Mouse (Mus musculus) T-helper 2 cell (primary cell): ENCODE measurements around the gene Dhx36.

Experiments used
- in situ Hi-C: fragments of 300-600 bp; cut with MboI, MseI; formaldehyde crosslinking; loops from one replicate; pipeline ENCODE4 v1.15.1; 2025; ENCODE audit warnings: high pct_unique_total_duplicates

Gene Dhx36

GRCm38 (mm10) chr3:62506488-62507205, at the start of gene Dhx36:
Gene Dhx36, minus strand, starts transcription at chr3:62507004.
- in situ Hi-C loops, result no loop called here

- in situ Hi-C loops, result no loop called here
Measured at GRCm38 (mm10) chr3:62527593-62527992, 20.8 kb upstream of the Dhx36 start.

DNA sequence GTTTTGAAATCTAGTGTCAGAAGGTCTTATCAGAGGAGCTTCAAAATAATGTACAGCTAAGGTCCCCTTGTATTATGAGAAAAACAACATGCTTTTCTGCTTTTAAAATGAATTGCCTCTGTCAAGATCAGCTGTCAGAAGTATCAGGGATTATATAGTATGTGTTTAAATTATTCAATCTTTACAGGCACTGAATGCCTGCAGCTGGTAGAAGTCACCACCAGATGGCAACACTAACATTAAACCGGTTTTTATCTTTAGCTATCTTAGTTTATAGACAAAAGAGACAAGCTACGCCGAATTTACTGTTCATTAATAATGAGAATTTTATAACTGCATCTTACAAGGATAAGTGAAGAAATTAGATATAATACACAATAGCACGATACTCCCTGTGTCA, 20.4 kb upstream of the Dhx36 start:
- in situ Hi-C loops, result no loop called here

DNA sequence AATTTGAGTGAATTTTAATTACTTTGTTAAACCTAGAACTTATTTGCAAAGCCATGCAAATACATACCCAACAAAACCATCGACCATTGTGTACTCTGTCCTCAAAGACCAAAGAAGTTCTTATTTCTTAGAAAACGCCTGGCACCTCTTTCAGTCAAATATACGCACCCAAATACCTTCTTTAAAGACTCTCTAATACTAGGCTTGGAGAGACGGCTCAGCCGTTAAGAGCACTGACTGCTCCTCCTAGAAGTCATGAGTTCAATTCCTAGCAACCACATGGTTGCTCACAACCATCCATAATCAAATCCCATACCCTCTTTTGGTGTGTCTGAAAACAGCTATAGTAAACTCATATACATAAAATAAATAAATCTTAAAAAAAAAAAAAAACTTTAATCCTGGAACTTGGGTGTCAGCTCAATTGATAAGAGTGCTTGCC, 423 bp upstream of the Dhx36 start:
- in situ Hi-C loops, result no loop called here

DNA sequence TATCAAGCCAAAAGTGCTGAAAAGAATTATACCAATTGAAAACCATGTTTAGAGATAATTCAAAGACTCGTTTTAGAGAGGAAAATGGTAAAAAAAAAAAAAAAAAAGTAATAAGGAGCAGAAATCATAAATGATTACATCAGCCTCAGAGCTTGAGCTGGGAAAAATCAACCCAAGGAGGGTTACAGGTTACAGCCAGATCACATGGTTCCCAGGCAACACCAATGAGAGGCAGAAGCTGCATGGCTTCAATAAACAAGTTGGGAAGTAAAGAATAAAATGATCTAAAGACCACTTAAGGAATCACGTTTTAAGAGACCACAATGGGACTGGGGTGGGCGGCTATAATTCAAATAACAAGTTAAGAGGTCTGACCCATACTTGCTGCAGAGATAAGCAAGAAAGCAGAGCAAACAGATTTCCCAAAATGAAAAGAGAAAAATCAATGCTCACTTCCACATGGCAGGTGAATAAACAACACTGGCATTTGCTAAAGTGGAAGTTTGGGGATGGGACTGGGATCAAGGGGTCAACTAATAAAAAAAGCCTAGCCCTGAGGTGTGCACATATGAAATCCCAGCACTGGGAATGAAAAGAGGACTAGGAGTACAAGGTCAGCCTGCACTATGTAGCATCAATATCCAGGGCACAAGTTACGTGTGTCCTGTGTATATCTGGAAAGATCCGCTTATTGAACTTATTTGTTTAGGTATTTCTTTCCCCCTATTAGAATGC, 1.5 kb downstream of the Dhx36 start:
- in situ Hi-C loops, result no loop called here

- in situ Hi-C loops, result loop anchor here (25.0 kb wide), 1 partner anchor 1488 kb away; the partner anchor contains the start of gene Gmps
Measured at GRCm38 (mm10) chr3:62499327-62499726, 7.5 kb downstream of the Dhx36 start.

DNA sequence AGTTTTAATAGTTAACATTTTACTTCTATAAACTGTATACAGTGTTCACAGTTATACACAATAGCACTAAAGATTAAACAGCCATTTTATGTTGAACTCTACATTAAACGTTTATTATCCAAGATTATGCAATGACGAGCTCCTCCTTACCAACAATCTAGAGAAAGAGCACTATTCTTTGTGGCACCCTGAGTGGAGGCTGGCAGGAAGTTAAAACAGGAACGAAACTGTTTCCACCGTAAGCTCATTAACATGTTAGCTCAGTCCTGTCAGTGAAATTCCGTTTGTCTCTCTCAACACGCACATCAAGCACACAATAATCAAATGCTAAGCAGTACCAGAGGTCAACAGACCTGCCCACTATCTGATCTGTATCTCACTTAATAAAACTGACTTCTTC, 14.2 kb downstream of the Dhx36 start:
- in situ Hi-C loops, result loop anchor here (25.0 kb wide), 1 partner anchor 1495 kb away; the partner anchor contains the start of gene Gmps

DNA sequence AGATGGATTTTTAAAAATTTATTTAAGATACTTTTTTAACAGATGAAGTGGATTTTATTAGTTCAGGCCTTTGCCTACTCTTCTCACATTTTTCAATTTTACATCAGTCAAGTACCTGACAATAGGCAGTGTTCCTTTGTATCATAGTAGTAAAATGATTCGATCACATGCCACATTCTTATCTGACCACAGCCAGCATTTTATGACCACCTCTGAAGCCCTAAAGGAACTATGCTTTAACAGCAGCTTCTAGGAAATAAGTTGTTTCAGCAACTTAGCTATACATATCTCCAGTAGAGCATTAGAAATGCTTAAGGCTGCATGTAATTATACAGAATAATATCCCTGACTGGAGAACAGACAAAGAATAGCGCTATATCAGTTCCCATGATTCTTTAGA, 22.5 kb downstream of the Dhx36 start:
- in situ Hi-C loops, result loop anchor here (25.0 kb wide), 1 partner anchor 1503 kb away; the partner anchor contains the start of gene Gmps

GRCm38 (mm10) chr3:62470179-62470578, 36.6 kb downstream of the Dhx36 start:
- in situ Hi-C loops, result loop anchor here (25.0 kb wide), 1 partner anchor 1233 kb away; no protein-coding TSS in a partner anchor

- in situ Hi-C loops, result loop anchor here (25.0 kb wide), 1 partner anchor 1227 kb away; no protein-coding TSS in a partner anchor
Measured at GRCm38 (mm10) chr3:62464276-62464675, 42.5 kb downstream of the Dhx36 start.

- in situ Hi-C loops, result loop anchor here (25.0 kb wide), 1 partner anchor 1222 kb away; no protein-coding TSS in a partner anchor
Measured at GRCm38 (mm10) chr3:62459483-62459882, 47.3 kb downstream of the Dhx36 start.

GRCm38 (mm10) chr3:62458284-62459013, 48.4 kb downstream of the Dhx36 start:
- in situ Hi-C loops, result loop anchor here (25.0 kb wide), 1 partner anchor 1221 kb away; no protein-coding TSS in a partner anchor

- in situ Hi-C loops, result loop anchor here (25.0 kb wide), 1 partner anchor 1219 kb away; no protein-coding TSS in a partner anchor
Measured at GRCm38 (mm10) chr3:62455854-62456253, 51.0 kb downstream of the Dhx36 start.

DNA sequence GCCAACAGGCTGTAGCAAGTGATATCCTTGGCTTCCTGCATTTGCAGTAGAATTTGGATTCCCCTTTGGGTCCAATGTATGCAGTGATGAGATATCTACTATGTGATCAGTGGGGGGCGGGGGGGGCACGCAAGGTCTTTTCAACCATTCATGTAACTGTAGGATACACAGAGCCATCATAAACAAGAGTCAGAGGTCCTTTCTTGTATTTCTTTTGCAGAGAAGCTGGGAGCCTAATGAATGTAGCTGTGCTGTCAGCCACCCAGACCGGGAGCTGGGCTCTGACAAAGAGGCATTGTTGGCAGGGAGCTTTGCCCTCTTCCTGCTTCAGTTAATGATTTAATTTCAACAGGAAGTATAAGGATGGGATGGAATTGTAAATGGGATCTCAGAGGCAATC, 52.7 kb downstream of the Dhx36 start:
- in situ Hi-C loops, result loop anchor here (25.0 kb wide), 1 partner anchor 1217 kb away; no protein-coding TSS in a partner anchor

DNA sequence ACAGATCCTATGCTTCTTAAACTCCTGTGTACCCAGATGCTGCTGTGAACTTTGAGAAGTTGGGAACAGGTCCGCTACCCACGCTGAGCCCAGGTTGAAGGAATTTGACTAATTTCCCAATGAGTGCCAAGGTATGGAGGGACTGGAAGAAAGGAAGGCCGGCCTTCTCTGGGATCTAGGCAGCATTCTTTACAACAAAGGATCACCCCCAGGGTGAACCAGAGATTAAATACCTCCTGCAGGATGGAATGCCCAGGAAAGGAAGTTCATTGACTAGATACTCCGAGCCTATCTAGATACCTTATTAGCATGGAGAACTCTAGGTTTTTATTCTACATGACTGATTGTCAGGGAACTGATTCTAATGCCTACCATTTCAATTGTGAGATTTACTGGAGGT, 53.8 kb downstream of the Dhx36 start:
- in situ Hi-C loops, result loop anchor here (25.0 kb wide), 1 partner anchor 1216 kb away; no protein-coding TSS in a partner anchor

- in situ Hi-C loops, result loop anchor here (25.0 kb wide), 1 partner anchor 1213 kb away; no protein-coding TSS in a partner anchor
Measured at GRCm38 (mm10) chr3:62449871-62450496, 56.8 kb downstream of the Dhx36 start.

- in situ Hi-C loops, result no loop called here
Measured at GRCm38 (mm10) chr3:62447151-62447550, 59.7 kb downstream of the Dhx36 start.

- in situ Hi-C loops, result no loop called here
Measured at GRCm38 (mm10) chr3:62446271-62446670, 60.5 kb downstream of the Dhx36 start.

DNA sequence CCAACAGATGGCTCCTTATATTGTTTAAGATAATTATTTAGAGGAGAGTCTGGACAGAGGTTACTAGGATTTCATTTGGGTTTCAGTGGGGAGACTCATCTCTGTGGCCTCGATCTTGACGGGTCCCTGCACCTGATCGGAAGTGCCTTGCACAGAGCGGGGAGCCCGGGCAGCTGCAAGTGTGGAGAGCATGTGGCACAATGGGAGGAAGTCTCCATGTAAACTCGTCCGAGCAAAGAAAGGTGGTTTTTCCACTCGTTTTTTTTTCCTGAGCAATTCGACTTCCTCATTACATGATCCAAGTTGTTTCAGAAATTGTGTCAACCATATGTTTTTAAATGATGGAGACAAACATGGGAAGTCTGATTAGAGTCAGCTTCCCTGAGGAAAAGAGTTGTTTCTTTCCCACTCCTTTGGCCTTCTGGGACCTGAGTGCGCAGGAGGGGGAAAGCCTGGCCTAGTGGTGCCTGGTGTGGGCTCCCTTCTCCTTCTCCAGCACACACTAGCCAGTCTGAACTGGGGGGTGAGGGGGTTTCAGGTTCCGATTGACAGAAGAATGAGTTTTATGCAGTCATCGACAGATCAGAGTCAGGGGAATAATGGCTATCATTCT, 63.1 kb downstream of the Dhx36 start:
- in situ Hi-C loops, result no loop called here

DNA sequence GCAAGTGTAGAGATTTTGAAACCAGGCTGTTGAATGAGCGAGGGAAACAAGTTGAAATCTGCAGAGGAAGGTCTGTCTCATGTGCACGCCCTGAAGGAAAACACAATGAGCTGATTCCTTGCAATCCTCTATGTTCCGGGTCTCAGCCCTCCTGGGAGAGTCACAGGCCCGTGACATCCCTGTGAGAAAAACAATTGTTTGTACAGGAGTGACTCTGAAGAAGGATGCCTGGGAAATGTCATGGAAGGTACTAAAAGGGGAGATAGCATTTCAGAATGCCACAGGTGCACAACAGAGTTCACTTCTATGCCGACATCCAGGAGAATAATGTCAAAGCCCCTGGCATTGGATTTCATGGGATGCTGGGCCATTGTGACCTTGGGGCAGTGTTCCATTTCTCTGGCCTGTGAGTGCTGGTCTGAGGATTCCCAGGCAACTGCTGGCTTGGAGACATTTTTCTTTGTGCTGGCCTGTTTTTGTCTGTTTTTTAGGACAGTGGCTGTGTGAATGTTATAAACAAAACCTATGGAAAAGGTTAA, 66.3 kb downstream of the Dhx36 start:
- in situ Hi-C loops, result no loop called here
